Mouse (Mus musculus) stomach, embryonic 14.5 days (tissue): ENCODE data around the gene Gm20481. TPM values are rescaled to one million over a fixed set of nuclear protein-coding genes. Genes with fewer than 3 reads are reported as not detected.

ENCODE experiments used
- ATAC-seq: fragments of 200-750 bp; cut with Nextera tagmentation; 2 replicates; pipeline ENCODE4 v1.8.0; 2017; ENCODE audit warnings: low read depth, moderate TSS enrichment; ENCODE audit not compliant: insufficient number of reproducible peaks, insufficient read depth, low FRiP score
- H3K27ac ChIP-seq: fragments of 300-500 bp; sonication (generic); 2 replicates; pipeline ENCODE4 v1.5.1; 2014; ENCODE audit warnings: mild to moderate bottlenecking, low read length, moderate library complexity, mixed read lengths
- H3K27me3 ChIP-seq: fragments of 300-500 bp; sonication (generic); 2 replicates; pipeline ENCODE4 v1.6.1; 2014; ENCODE audit warnings: low read length, control low read depth, mixed read lengths; ENCODE audit not compliant: control insufficient read depth, insufficient read depth
- H3K36me3 ChIP-seq: fragments of 300-500 bp; sonication (generic); 2 replicates; pipeline ENCODE4 v1.6.1; 2014; ENCODE audit warnings: mild to moderate bottlenecking, control low read depth, low read length, moderate library complexity, mixed read lengths; ENCODE audit not compliant: control insufficient read depth, insufficient read depth
- H3K4me1 ChIP-seq: fragments of 300-500 bp; sonication (generic); 2 replicates; pipeline ENCODE4 v1.6.1; 2014; ENCODE audit warnings: low read length, control low read depth, mixed read lengths; ENCODE audit not compliant: control insufficient read depth, insufficient read depth
- H3K4me2 ChIP-seq: fragments of 300-500 bp; sonication (generic); replicated peaks from 2 replicates; pipeline ENCODE4 v1.6.1; 2014; ENCODE audit warnings: low read depth, low read length, control low read depth
- H3K4me3 ChIP-seq: fragments of 300-500 bp; sonication (generic); 2 replicates; pipeline ENCODE4 v1.5.1; 2014; ENCODE audit warnings: low read depth, low read length, control low read depth
- H3K9ac ChIP-seq: fragments of 300-500 bp; sonication (generic); replicated peaks from 2 replicates; pipeline ENCODE4 v1.6.1; 2014; ENCODE audit warnings: low read depth, mild to moderate bottlenecking, control low read depth, low read length, moderate library complexity, mixed read lengths
- H3K9me3 ChIP-seq: fragments of 300-500 bp; sonication (generic); 2 replicates; pipeline ENCODE4 v1.6.1; 2016; ENCODE audit warnings: low read depth, low read length, control low read depth; ENCODE audit not compliant: control insufficient read depth
- WGBS: fragments of 180-500 bp; shearing (Covaris S2); extraction: QIAGEN DNeasy Blood & Tissue Kit; methylation state at CpG from one replicate; pipeline ENCODE4 v1.1.7; 2014; 5-methylcytosine and 5-hydroxymethylcytosine counted together
- polyA plus RNA-seq: library from polyadenylated mRNA; unstranded; fragments of >200 nt; fragmentation: Nextera tagmentation; extraction: Ambion mirVana; gene quantifications from 2 replicates; pipeline ENCODE4 v1.2.1, GENCODE M21; 2014

Gene Gm20481
- polyA plus RNA-seq, 1 experiment from 2014 or later = not detected

- Histone ChIP-seq H3K4me3 (no peak overlapping the region), H3K9ac (no peak overlapping the region), H3K9me3 (no peaks in the 10 kb centered on the region), H3K27ac (no peak overlapping the region), H3K4me1 (peaks cover 11% of the 10 kb centered on the region), H3K36me3 (peaks cover 64% of the 10 kb centered on the region), H3K27me3 (no peaks in the 10 kb centered on the region), H3K4me2 (no peak overlapping the region)
- no peak for ATAC-seq
- WGBS = 94% methylated on average over 7 of the region's 7 CpGs
These were observed 37.8 kb downstream of the Gm20481 start for GRCm38 (mm10) chr17:35007387-35007991.

GRCm38 (mm10) chr17:35009586-35009985, 39.9 kb downstream of the Gm20481 start:
- 89% methylated on average over 7 of the region's 7 CpGs for WGBS
- Histone ChIP-seq H3K9ac (no peak overlapping the region), H3K4me2 (no peak overlapping the region), H3K4me1 (no peaks in the 10 kb centered on the region), H3K36me3 (peaks cover 79% of the 10 kb centered on the region), H3K4me3 (no peak overlapping the region), H3K9me3 (no peaks in the 10 kb centered on the region), H3K27ac (no peak overlapping the region), H3K27me3 (no peaks in the 10 kb centered on the region)
- no peak for ATAC-seq

GRCm38 (mm10) chr17:35011440-35011839, 41.7 kb downstream of the Gm20481 start:
- 91% methylated on average over 8 of the region's 8 CpGs for WGBS
- no peak overlapping the region for H3K4me2 ChIP-seq
- H3K9ac ChIP-seq = no peak overlapping the region
- H3K27ac ChIP-seq = no peak overlapping the region
- no peak for ATAC-seq
- no peaks in the 10 kb centered on the region for H3K4me1 ChIP-seq
- no peaks in the 10 kb centered on the region for H3K27me3 ChIP-seq
- H3K36me3 ChIP-seq = peaks cover 82% of the 10 kb centered on the region
- no peaks in the 10 kb centered on the region for H3K9me3 ChIP-seq
- no peak overlapping the region for H3K4me3 ChIP-seq

- Histone ChIP-seq H3K9me3 (no peaks in the 10 kb centered on the region), H3K9ac (no peak overlapping the region), H3K27ac (no peak overlapping the region), H3K36me3 (peaks cover 74% of the 10 kb centered on the region), H3K27me3 (no peaks in the 10 kb centered on the region), H3K4me1 (no peaks in the 10 kb centered on the region), H3K4me3 (no peak overlapping the region), H3K4me2 (no peak overlapping the region)
- no peak for ATAC-seq
- 78% methylated on average over 13 of the region's 13 CpGs for WGBS
These were observed 42.7 kb downstream of the Gm20481 start for GRCm38 (mm10) chr17:35012430-35012829.

GRCm38 (mm10) chr17:35013221-35013620, 43.5 kb downstream of the Gm20481 start:
- no peak overlapping the region for H3K4me3 ChIP-seq
- H3K27me3 ChIP-seq = no peaks in the 10 kb centered on the region
- 82% methylated on average over 6 of the region's 6 CpGs for WGBS
- H3K4me1 ChIP-seq = no peaks in the 10 kb centered on the region
- H3K9ac ChIP-seq = no peak overlapping the region
- peaks cover 67% of the 10 kb centered on the region for H3K36me3 ChIP-seq
- no peak for ATAC-seq
- H3K4me2 ChIP-seq = no peak overlapping the region
- no peaks in the 10 kb centered on the region for H3K9me3 ChIP-seq
- H3K27ac ChIP-seq = no peak overlapping the region

- H3K36me3 ChIP-seq = peaks cover 60% of the 10 kb centered on the region
These were observed 45.6 kb downstream of the Gm20481 start for GRCm38 (mm10) chr17:35015296-35015695.

GRCm38 (mm10) chr17:35016376-35016775, 46.7 kb downstream of the Gm20481 start, which contains the start of gene Vwa7:
TSS of gene Vwa7 (plus strand) at chr17:35016579.
- Histone ChIP-seq H3K4me3 (no peak within 1 kb of the TSS), H3K9ac (no peak within 1 kb of the TSS), H3K4me2 (no peak within 1 kb of the TSS), H3K9me3 (no peaks in the 10 kb centered on the region), H3K27ac (no peak within 1 kb of the TSS), H3K36me3 (peaks cover 50% of the 10 kb centered on the region), H3K27me3 (no peaks in the 10 kb centered on the region), H3K4me1 (peaks cover 1% of the 10 kb centered on the region; the same call in 1 of the 2 replicates)
- 60% methylated on average over 12 of the region's 12 CpGs for WGBS
- no peak for ATAC-seq

More at GRCm38 (mm10) chr17:35015296-35015695, 45.6 kb downstream of the Gm20481 start:
- Histone ChIP-seq H3K4me2 (no peak overlapping the region), H3K4me1 (no peaks in the 10 kb centered on the region), H3K9ac (no peak overlapping the region), H3K27ac (no peak overlapping the region), H3K9me3 (no peaks in the 10 kb centered on the region), H3K4me3 (no peak overlapping the region), H3K27me3 (no peaks in the 10 kb centered on the region)
- WGBS = 91% methylated on average over 16 of the region's 16 CpGs
- no peak for ATAC-seq

- 77% methylated on average over 10 of the region's 10 CpGs for WGBS
- H3K9ac ChIP-seq = no peak overlapping the region
- no peak for ATAC-seq
These were observed 47.3 kb downstream of the Gm20481 start for GRCm38 (mm10) chr17:35016791-35017705.

More at GRCm38 (mm10) chr17:35016791-35017705, 47.3 kb downstream of the Gm20481 start:
- no peak overlapping the region for H3K4me2 ChIP-seq
- H3K27me3 ChIP-seq = no peaks in the 10 kb centered on the region
- no peak overlapping the region for H3K27ac ChIP-seq
- H3K36me3 ChIP-seq = peaks cover 43% of the 10 kb centered on the region
- H3K4me1 ChIP-seq = peaks cover 3% of the 10 kb centered on the region; the same call in 1 of the 2 replicates
- no peaks in the 10 kb centered on the region for H3K9me3 ChIP-seq
- H3K4me3 ChIP-seq = no peak overlapping the region
